Mouse (Mus musculus): ENCODE data around the gene Rnf166.

DNA sequence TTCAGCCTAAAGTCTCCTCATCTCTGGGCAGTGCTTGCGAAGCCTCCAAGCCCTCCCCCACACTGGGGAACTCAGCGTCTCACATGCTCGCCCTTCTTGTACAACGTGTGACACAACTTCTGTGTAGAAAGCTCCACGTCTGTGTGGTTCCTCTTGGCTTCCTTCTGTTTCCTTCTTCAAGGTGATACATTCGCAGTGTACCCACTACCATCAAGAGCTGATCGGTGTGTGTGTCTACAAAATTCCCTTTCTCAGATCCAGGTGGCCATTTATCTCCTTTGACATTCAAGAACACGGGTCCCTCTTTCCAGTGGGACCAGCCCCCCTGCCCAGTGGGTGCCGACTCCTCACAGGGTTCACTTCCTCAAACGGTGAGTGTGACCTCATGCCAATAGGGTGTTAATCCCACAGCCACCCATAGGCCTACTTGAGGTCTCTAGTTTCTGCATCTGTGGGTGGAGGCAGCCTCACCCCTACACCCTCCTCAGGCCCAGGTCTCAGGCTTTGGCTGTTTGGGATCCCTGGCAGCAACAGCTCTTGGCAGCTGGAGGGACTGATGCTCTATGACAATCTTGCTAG, 45.7 kb downstream of the Rnf166 start:
- TF ChIP-seq POLR2A (IDR thresholded peaks at IDR 0.05; ENCODE audit: control insufficient read depth, low read depth, low read length), result no peak
- no peak for TF ChIP-seq CTCF (IDR thresholded peaks at IDR 0.05; ENCODE audit: control insufficient read depth, insufficient read depth, insufficient replicate concordance, low read depth, low read length)

Measured in testis, adult 2 months (tissue).